Mouse (Mus musculus): ENCODE data around the gene Mmp8.

Mmp8 gene

DNA sequence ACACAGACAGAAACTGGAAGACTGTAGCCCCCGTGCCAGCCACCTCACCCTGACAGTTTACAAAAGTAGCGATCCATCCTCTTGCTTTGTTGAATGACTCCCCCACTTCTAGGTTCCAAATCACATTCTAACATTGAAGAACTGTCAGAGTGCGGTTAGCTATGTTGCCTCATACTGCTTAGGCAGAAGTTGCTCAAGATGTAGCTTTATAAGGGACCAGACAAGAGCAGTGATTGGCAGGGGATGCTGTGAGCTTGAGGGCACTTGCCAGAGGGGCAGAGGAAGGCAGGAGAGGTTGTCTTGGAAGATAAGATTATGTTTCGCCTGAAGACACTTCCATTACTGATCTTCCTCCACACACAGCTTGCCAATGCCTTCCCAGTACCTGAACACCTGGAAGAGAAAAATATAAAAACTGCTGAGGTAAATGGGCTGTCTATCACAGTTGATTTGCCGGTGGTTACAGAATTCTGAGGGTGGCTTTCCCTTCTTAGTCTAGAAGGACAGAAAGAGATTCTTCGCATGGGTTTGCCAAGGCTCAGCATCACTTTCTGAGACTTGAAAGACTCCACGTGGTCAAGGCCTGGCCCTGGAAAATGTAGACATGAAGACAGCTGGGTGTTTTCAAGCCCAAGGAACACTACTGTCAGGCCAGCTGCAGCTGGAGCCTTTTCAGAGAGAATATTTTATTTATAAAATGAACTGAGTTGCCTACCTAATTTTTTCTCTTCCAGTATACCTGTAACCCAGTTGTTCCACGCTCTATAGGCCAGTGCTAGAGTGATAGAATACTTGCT lies at the start of gene Mmp8:
Mmp8 (plus strand) TSS at position 236 of the 797 bp plus-strand sequence.
- DNase-seq (ENCODE audit: low read depth, low spot score): no peak

DNA sequence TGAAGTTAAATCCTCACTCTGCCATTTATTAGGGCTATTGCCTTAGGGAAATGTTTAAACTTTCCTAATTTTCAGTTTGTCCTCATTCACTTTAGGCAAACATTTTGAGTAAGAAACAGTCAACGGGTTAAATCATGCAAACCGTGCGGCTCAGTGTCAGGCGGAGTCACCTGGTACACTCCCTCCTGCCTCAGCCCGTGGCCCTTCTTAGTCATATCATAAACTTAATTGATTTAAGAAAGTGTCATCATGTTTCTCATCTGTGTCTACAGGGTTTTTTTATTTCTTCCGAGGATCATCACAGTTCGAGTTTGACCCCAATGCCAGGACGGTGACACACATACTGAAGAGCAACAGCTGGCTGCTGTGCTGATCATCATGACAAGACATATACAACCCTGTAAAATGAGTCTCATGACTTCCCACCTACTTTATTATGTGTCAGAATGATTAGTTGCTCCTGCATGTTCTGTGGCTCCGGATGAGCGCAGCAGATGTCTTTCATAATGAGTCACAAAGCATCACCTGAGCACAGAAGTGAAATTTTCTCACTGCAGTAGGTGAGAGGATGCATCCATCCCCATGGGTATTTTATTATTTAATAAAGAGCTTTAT lies 48.5 kb upstream of the Mmp8 start:
- peak; percentile 4 for DNase-seq (ENCODE audit: low read depth, low spot score)

DNA sequence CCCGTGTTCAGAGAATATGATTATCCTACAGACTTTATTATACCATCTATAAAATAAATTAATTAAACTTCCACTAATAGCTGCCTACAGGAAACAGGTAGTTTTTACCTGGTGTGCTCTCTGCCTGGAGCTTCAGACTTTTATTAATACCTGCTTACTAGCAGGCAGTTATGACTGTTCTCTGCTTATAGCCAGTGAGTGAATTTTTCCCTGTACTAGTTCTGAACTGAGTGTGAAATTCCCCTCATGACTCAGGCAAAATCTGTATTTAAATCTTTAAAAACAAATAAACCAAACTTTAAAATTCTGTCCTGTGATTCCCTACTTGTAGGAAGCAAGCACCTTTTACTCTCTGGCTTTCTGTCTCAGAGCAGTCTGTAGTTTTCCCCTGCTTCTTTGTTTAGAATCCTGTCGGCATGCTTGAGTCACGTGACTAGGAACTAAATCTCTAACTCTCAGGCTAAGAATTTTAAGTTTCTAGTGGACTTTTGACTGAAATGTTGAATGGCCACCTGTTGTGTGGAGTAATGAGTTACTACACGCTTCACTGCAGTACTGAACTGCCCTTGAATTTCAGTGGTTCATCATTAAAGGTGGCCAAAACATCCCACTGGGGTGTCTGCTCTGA lies 40.2 kb upstream of the Mmp8 start:
- no peak for DNase-seq (ENCODE audit: low read depth, low spot score)

- DNase-seq (ENCODE audit: low read depth, low spot score): no peak
Observed at GRCm38 (mm10) chr9:7526255-7526940, 31.9 kb upstream of the Mmp8 start.

DNA sequence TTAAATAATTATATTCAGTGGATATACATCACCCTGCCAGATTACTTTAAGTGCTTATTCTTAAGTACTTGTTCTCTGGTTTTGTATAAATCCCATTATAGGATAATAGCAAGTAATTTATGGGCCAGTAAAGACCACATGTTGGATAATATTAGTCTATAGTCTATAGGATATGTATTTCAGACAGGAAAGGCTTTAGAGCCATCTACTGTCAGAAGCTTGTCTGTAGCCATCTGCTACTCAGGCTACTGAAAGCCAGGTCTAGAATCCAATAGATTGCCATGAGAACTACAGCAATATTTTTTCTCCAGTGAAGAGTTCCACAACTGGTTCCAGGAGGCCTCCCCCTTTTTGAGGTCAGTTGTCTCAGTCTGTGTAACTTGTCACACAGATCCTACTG lies 15.5 kb upstream of the Mmp8 start:
- no peak for DNase-seq (ENCODE audit: low read depth, low spot score)

DNA sequence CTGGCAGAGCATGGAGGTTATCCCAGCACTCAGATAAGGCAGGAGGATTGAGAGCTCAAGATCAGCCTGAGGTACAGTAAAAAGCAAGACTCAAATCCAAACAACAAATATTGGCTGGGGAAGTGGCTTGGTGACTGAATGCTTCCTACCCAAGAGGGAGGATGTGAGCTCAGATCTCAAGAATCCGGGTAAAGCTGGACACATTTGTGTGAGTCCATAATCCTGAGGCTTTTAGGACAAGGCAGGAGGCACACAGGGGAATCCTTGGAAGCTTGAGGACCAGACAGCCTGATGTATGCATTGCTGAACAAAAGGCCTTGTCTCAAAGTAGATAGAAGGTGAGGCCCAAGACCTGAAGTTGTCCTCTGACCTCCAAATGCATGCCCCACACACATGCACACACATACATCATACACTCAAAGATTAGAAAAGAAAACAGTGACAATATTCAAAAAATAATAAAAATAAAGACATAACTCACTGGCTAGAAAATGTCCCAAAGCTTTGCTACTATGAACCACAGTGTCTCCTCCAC lies 13.3 kb upstream of the Mmp8 start:
- DNase-seq (ENCODE audit: low read depth, low spot score): no peak

DNA sequence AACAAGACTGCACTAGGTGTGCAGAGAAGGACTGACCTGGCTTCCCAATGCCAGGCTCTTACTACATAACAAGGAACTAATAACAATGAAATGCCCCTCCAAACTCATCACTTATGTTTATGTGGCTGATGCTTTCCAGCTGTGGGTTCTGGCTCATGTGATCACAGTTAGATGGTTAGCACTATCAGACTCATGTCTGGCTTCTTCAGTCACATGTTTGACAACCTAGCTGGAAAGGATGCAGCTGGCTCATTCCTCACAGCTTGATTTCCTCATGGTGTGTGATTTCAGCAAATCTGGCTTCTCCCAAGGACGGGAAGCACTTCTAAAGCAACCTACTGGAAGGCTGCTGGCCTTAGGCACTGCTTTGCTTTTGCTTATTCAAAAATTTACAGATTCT lies 12.8 kb upstream of the Mmp8 start:
- peak; percentile 3 for DNase-seq (ENCODE audit: low read depth, low spot score)

DNA sequence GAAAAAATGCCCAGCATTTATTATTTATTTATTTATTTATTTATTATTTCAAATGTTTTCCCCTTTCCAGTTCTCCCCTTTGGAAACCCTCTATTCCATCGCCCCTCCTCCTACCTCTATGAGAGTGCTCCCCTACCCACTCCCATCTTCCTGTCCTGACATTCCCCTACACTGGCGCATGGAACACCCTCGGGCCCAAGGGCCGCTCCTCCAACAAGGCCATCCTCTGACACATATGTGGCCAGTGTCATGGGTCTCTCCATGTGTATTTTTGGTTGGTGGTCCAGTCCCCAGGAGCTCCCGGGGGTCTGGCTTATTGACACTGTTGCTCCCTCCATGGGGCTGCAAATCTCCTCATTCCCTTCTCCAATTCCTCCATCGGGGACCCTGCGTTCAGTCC lies 12.3 kb upstream of the Mmp8 start:
- no peak for DNase-seq (ENCODE audit: low read depth, low spot score)

GRCm38 (mm10) chr9:7551943-7552342 lies 6.3 kb upstream of the Mmp8 start:
- no peak for DNase-seq (ENCODE audit: low read depth, low spot score)

DNA sequence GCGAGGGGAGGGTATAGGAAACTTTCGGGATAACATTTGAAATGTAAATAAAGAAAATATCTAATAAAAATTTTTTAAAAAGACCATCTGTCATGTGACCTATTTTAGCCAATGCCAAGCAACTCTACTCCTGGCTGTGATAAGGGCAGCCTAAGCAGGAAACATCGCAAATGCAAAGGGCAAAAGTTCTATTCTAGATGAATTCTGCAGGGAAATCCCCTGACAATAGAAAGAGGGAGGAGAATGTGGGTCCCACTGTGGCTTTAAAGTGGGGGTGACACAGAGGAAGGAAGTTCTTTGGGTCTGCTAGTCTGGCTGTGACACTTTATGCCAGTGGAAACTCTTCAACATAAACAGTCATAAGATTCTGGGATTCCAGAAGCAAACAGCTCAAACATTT lies 4.7 kb upstream of the Mmp8 start:
- DNase-seq (ENCODE audit: low read depth, low spot score): no peak

DNA sequence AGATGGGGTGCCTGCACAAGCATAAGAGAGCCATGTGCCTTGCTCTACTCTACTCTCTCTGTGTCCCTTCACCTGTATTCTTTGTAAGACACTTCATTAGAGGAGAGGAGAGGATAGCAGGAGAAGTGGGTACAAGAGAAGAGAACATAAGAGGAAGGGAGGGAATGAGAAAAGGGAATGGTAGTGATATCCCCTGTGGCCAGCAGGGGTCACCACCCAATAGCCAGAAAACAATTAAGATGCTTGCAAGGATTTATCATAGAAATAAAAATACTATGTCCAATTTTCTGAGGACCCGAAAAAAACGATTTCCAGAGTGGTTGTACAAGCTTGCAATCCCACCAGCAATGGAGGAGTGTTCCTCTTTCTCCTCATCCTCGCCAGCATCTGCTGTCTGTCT lies 3.9 kb upstream of the Mmp8 start:
- DNase-seq (ENCODE audit: low read depth, low spot score): peak; percentile 19

GRCm38 (mm10) chr9:7560026-7560425 lies 1.8 kb downstream of the Mmp8 start:
- no peak for DNase-seq (ENCODE audit: low read depth, low spot score)

DNA sequence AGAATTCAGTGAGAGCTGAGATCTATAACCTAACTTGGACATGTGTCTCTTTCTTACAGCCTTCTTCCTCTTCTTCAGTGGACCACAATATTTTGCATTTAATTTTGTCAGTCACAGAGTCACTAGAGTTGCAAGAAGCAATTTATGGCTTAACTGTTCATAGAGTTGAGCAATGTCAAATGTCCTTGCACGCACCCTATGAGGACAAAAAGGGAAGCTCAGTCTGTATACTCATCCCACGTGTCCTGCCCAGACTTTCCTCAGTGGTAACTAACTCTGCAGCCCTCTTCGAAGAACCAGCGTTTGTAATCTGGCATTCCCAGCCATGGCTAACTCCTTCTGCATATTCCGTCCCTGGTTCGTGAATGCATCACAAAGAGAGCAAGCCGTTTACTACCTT lies 9.1 kb downstream of the Mmp8 start:
- no peak for DNase-seq (ENCODE audit: low read depth, low spot score)

- no peak for DNase-seq (ENCODE audit: low read depth, low spot score)
Observed at GRCm38 (mm10) chr9:7567923-7568322, 9.7 kb downstream of the Mmp8 start.

DNA sequence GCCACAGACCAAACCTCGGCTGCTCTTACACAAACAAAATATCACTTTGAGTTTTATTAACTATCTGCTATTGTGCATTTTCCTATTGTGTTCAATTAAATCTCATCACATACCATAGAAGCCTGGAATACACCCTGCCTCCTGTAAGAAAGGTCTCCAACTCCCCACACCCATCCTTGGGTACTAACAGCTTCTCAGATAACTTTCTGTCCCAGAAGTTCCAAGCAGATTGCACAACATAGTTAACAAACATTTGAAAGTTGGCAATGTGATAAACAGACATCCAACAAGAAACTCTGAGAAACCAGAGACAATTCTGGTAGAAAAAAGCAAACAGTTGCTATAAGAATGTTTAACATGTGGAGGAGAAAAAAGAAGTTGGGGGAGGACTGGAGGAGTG lies 12.2 kb downstream of the Mmp8 start:
- DNase-seq (ENCODE audit: low read depth, low spot score): no peak

GRCm38 (mm10) chr9:7571162-7571561 lies 12.9 kb downstream of the Mmp8 start, which contains the start of gene Mmp27:
Gene Mmp27, plus strand, starts transcription at chr9:7571396.
- no peak for DNase-seq (ENCODE audit: low read depth, low spot score)

GRCm38 (mm10) chr9:7572188-7572587 lies 13.9 kb downstream of the Mmp8 start:
- DNase-seq (ENCODE audit: low read depth, low spot score): peak; percentile 10

DNA sequence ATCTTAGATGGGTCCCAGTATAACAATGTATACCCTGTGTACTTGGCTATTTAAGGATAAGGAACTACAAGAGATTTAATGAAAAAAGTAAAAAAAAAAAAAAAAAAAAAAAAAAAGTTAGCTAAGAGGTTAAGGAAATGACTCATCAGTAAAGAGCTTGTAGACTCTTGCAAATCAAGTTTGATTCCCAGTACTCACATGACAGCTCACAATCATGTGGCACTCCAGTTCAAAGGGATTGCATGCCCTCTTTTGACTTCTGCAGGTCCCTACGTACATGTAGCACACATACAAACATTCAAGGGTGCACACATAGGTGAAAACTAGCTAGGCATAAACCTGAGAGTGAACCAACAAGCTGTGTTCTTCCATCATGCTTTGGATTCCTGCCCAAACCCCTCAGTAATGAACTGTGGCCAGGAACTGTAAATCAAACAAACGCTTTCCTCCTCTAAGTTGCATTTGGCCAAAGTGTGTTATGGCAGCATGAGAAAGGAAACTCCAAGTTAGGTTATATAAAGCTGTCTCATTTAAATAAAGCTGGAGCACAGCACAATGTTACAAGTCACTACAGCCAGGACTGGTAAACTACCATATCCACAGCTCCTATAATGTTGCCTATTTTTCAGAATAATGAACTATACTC lies 14.5 kb downstream of the Mmp8 start:
- DNase-seq (ENCODE audit: low read depth, low spot score): no peak

- DNase-seq (ENCODE audit: low read depth, low spot score): no peak
Observed at GRCm38 (mm10) chr9:7575526-7575925, 17.3 kb downstream of the Mmp8 start.

DNA sequence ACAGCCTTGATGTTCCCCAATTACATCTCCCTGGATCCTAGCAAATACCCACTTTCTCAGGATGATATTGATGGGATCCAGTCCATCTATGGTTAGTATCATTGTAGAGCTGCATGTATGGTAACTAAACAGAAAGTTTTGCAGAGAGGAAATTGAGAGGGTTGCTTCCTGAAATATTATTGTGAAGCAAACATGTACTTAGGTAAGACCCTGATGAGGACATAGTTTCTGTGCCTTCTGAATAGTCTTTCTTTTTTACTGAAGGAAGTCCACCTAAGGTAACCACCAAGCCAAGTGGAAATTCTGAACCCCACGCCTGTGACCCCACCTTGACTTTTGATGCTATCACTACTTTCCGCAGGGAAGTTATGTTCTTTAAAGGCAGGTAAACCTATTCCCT lies 19.1 kb downstream of the Mmp8 start:
- no peak for DNase-seq (ENCODE audit: low read depth, low spot score)

GRCm38 (mm10) chr9:7590063-7590462 lies 31.8 kb downstream of the Mmp8 start:
- DNase-seq (ENCODE audit: low read depth, low spot score): no peak

Measured in brain, adult 2 months (tissue).